Mouse (Mus musculus): ENCODE measurements around the gene Aim2.

Aim2 gene

GRCm38 (mm10) chr1:173345112-173345511 lies 5.6 kb upstream of the Aim2 start:
- in situ Hi-C loops (cut with MboI, MseI): no loop called here

GRCm38 (mm10) chr1:173348527-173348926 lies 2.2 kb upstream of the Aim2 start:
- in situ Hi-C loops (cut with MboI, MseI): no loop called here

GRCm38 (mm10) chr1:173349192-173349591 lies 1.5 kb upstream of the Aim2 start:
- in situ Hi-C loops (cut with MboI, MseI): no loop called here

- in situ Hi-C loops (cut with MboI, MseI): no loop called here
Measured at GRCm38 (mm10) chr1:173349946-173350345, 733 bp upstream of the Aim2 start.

GRCm38 (mm10) chr1:173355107-173355846 lies 4.6 kb downstream of the Aim2 start:
- in situ Hi-C loops (cut with MboI, MseI): no loop called here

GRCm38 (mm10) chr1:173356699-173357098 lies 6.0 kb downstream of the Aim2 start:
- in situ Hi-C loops (cut with MboI, MseI): no loop called here

GRCm38 (mm10) chr1:173357799-173358198 lies 7.1 kb downstream of the Aim2 start:
- in situ Hi-C loops (cut with MboI, MseI): no loop called here

- in situ Hi-C loops (cut with MboI, MseI): no loop called here
Measured at GRCm38 (mm10) chr1:173359590-173360290, 9.1 kb downstream of the Aim2 start.

- in situ Hi-C loops (cut with MboI, MseI): no loop called here
Measured at GRCm38 (mm10) chr1:173361651-173362050, 11.0 kb downstream of the Aim2 start.

- in situ Hi-C loops (cut with MboI, MseI): no loop called here
Measured at GRCm38 (mm10) chr1:173363436-173363835, 12.8 kb downstream of the Aim2 start.

GRCm38 (mm10) chr1:173364125-173364800 lies 13.6 kb downstream of the Aim2 start:
- in situ Hi-C loops (cut with MboI, MseI): no loop called here

- in situ Hi-C loops (cut with MboI, MseI): no loop called here
Measured at GRCm38 (mm10) chr1:173365970-173366409, 15.3 kb downstream of the Aim2 start.

GRCm38 (mm10) chr1:173366701-173367355 lies 16.1 kb downstream of the Aim2 start:
- in situ Hi-C loops (cut with MboI, MseI): no loop called here

GRCm38 (mm10) chr1:173367356-173368046 lies 16.8 kb downstream of the Aim2 start, which contains the start of gene Cadm3:
Gene Cadm3, minus strand, starts transcription at chr1:173367695.
- in situ Hi-C loops (cut with MboI, MseI): no loop called here

GRCm38 (mm10) chr1:173369611-173370010 lies 18.9 kb downstream of the Aim2 start:
- in situ Hi-C loops (cut with MboI, MseI): no loop called here

GRCm38 (mm10) chr1:173370456-173370855 lies 19.8 kb downstream of the Aim2 start:
- in situ Hi-C loops (cut with MboI, MseI): no loop called here

- in situ Hi-C loops (cut with MboI, MseI): no loop called here
Measured at GRCm38 (mm10) chr1:173371586-173371985, 20.9 kb downstream of the Aim2 start.

GRCm38 (mm10) chr1:173374020-173374419 lies 23.3 kb downstream of the Aim2 start:
- in situ Hi-C loops (cut with MboI, MseI): no loop called here

- in situ Hi-C loops (cut with MboI, MseI): loop anchor here in 1 of 2 experiments (25.0 kb wide), 1 partner anchor 965 kb away; no protein-coding TSS in a partner anchor
Measured at GRCm38 (mm10) chr1:173377380-173378112, 26.9 kb downstream of the Aim2 start.

GRCm38 (mm10) chr1:173381436-173381835 lies 30.8 kb downstream of the Aim2 start:
- in situ Hi-C loops (cut with MboI, MseI): loop anchor here in 1 of 2 experiments (25.0 kb wide), 1 partner anchor 969 kb away; no protein-coding TSS in a partner anchor
